Mouse (Mus musculus): ENCODE results near the gene Mtrf1l. TPM values are rescaled to one million over a fixed set of nuclear protein-coding genes. Genes with fewer than 3 reads are reported as not detected.

The Mtrf1l gene
- 10.5 TPM for polyA plus RNA-seq (2015; fragmentation: Illumina TruSeq; extraction: RNeasy Lipid Tissue Mini Kit (QIAGEN cat#74804); ENCODE audit: low read depth, low replicate concordance)

DNA sequence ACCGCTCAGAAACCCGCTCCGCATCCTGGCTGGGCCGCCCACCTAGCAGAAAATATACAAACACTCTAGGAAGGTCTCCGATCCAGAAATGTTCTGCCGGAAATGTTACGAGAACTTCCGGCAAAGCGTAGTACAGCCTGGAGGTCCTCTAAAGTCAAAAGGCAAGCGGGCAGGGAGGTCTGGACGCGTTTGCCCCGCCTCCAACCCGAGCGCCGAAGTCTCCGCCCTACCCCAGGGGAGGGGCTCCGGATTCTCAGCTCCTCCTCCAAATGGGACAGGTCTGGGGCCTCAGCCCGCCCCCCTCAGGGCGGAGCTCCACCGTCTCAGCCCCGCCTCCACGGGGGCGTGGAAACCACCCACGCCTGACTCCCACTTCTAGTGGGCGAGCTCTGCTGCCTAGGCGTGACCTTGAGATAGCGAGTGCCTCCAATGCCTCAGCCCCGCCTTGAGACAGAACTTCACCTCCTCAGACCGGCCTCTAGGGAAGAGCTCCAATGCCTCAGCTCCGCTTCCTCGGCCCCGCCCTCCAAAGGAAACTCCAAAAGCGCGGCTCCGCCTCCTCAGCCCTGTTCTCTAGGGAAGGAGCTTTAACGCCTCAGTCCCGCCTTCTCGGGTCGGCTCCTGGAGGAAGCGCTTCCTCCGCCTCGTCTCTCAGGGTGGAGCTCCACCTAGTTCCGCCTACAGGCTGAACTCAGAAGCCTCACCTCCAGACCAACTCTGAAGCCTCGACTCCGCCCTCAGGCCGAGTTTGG is at the start of gene Mtrf1l:
TSS of gene Mtrf1l (minus strand) at position 171 of the 752 bp plus-strand sequence.

DNA sequence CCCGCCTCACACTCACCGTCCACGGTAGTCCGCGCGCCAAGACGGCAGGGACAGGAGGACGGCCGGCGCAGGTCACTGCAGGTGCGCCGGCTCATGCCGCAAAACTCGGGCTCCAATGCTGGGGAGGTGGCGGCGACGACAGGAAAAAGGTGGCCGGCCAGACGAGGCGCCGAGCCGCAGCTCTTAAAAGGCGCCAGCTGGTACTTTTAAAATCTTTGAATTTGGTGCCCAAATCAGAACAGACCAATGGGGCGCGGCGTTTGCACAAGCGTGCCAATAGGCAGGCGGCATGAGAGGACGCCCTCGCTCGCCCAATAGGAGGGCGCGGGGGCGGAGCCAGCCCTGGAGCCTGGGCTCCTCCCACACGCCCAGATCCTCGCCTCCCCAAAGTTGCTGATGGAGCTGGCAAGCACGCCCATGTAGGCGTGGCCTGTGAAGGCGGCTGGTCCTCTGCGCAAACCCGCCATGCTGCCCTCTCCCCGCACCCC is 18.4 kb downstream of the Mtrf1l start, which contains the start of gene Fbxo5:
TSS of gene Fbxo5 (minus strand) at position 358 of the 488 bp plus-strand sequence.

Other genes with a start within 250 kb of the Mtrf1l start
- 0.80 TPM for gene Myct1, start 230.1 kb downstream of the Mtrf1l start, polyA plus RNA-seq (2015; fragmentation: Illumina TruSeq; extraction: RNeasy Lipid Tissue Mini Kit (QIAGEN cat#74804); ENCODE audit: low read depth, low replicate concordance)
- gene Vip, start 184.7 kb downstream of the Mtrf1l start, polyA plus RNA-seq (2015; fragmentation: Illumina TruSeq; extraction: RNeasy Lipid Tissue Mini Kit (QIAGEN cat#74804); ENCODE audit: low read depth, low replicate concordance) = 69.1 TPM
- 1.3 TPM for gene Fbxo5, start 18.3 kb downstream of the Mtrf1l start, polyA plus RNA-seq (2015; fragmentation: Illumina TruSeq; extraction: RNeasy Lipid Tissue Mini Kit (QIAGEN cat#74804); ENCODE audit: low read depth, low replicate concordance)
- gene Rgs17, start 98.5 kb upstream of the Mtrf1l start, polyA plus RNA-seq (2015; fragmentation: Illumina TruSeq; extraction: RNeasy Lipid Tissue Mini Kit (QIAGEN cat#74804); ENCODE audit: low read depth, low replicate concordance) = 35.1 TPM